Comparison of ENCODE assay signal across 8 mouse cellular contexts in genomic region chr2:120970045-120970539, GRCm38 (mm10). TPM values are rescaled to one million over a fixed set of nuclear protein-coding genes. Genes with fewer than 3 reads are reported as not detected.
A peak's percentile ranks its signal among the peaks of the same experiment; 100 is the strongest.
DNase-seq lines count a peak whose midpoint lies in the region; ATAC-seq lines count a peak whose summit lies in the region.

No protein-coding gene starts in this region.

- peak overlapping the region; percentile 89 for H3K9ac ChIP-seq in forebrain, embryonic 14.5 days (ENCODE audit: low read length)
- peak overlapping the region; percentile 79 for H3K9ac ChIP-seq in limb, embryonic 12.5 days (replicated peaks)
- peak overlapping the region; percentile 87 for H3K9ac ChIP-seq in neural tube, embryonic 13.5 days

- peaks cover 5% of the 10 kb centered on the region for H3K36me3 ChIP-seq in forebrain, embryonic 14.5 days (ENCODE audit: control insufficient read depth, insufficient read depth, low read length)
- peaks cover 5% of the 10 kb centered on the region; the same call in 1 of the 2 replicates for H3K36me3 ChIP-seq in limb, embryonic 12.5 days
- H3K36me3 ChIP-seq in neural tube, embryonic 13.5 days, result 0 out of 2 replicates have a peak, but pooled peaks cover 8% of the 10 kb centered on the region

- peaks cover 9% of the 10 kb centered on the region for H3K4me1 ChIP-seq in forebrain, embryonic 14.5 days (ENCODE audit: control insufficient read depth, insufficient read depth, low read length)
- H3K4me1 ChIP-seq in limb, embryonic 12.5 days (replicated peaks), result peaks cover 13% of the 10 kb centered on the region
- H3K4me1 ChIP-seq in neural tube, embryonic 13.5 days (replicated peaks), result peaks cover 33% of the 10 kb centered on the region

- peak overlapping the region; percentile 81 for H3K4me2 ChIP-seq in forebrain, embryonic 14.5 days (ENCODE audit: low read length)
- H3K4me2 ChIP-seq in limb, embryonic 12.5 days, result peak overlapping the region; percentile 65
- H3K4me2 ChIP-seq in neural tube, embryonic 13.5 days, result peak overlapping the region; percentile 88

- no peaks in the 10 kb centered on the region for H3K9me3 ChIP-seq in forebrain, embryonic 14.5 days (replicated peaks; ENCODE audit: control insufficient read depth, low read length)
- H3K9me3 ChIP-seq in limb, embryonic 12.5 days, result no peaks in the 10 kb centered on the region
- no peaks in the 10 kb centered on the region for H3K9me3 ChIP-seq in neural tube, embryonic 13.5 days

- WGBS in forebrain, embryonic 14.5 days, result under 1% methylated on average over 23 of the region's 23 CpGs
- WGBS in limb, embryonic 12.5 days, result under 1% methylated on average over 23 of the region's 23 CpGs
- under 1% methylated on average over 23 of the region's 23 CpGs for WGBS in neural tube, embryonic 13.5 days

- no peaks in the 10 kb centered on the region for H3K27me3 ChIP-seq in forebrain, embryonic 14.5 days (replicated peaks; ENCODE audit: control insufficient read depth, insufficient read depth, low read length)
- H3K27me3 ChIP-seq in limb, embryonic 12.5 days, result peaks cover 8% of the 10 kb centered on the region; the same call in 1 of the 2 replicates
- no peaks in the 10 kb centered on the region for H3K27me3 ChIP-seq in neural tube, embryonic 13.5 days

- ATAC-seq in forebrain, embryonic 14.5 days, result peak; percentile 83
- 0 out of 2 replicates have a peak, but pooled peaks have one; percentile 58 for ATAC-seq in limb, embryonic 12.5 days (ENCODE audit: insufficient number of reproducible peaks, insufficient read depth, low FRiP score, low TSS enrichment, low read depth)
- peak; percentile 80 for ATAC-seq in neural tube, embryonic 13.5 days (ENCODE audit: low read depth)
- no peak for ATAC-seq in granulocyte monocyte progenitor cell, adult 5-6 weeks (replicated peaks; ENCODE audit: poor library complexity, severe bottlenecking)

- DNase-seq in cerebellum, adult 18-20 months, result peak; percentile 27 to 51
- no peak for DNase-seq in cerebellum, adult 11 months
- peak; percentile 39 to 55 for DNase-seq in spleen, postnatal 10 days (ENCODE audit: low spot score in 2 of 2)
- DNase-seq in spleen, adult 12 weeks (ENCODE audit: low spot score), result no peak
- no peak for DNase-seq in forebrain, embryonic 14.5 days (ENCODE audit: low spot score)

- H3K27ac ChIP-seq in forebrain, embryonic 14.5 days (ENCODE audit: low read depth, low read length), result peak overlapping the region; percentile 83
- peak overlapping the region; percentile 82 for H3K27ac ChIP-seq in limb, embryonic 12.5 days
- peak overlapping the region; percentile 91 for H3K27ac ChIP-seq in neural tube, embryonic 13.5 days (replicated peaks)

- H3K4me3 ChIP-seq in forebrain, embryonic 14.5 days (ENCODE audit: low read depth, low read length), result peak overlapping the region; percentile 71
- H3K4me3 ChIP-seq in limb, embryonic 12.5 days (replicated peaks), result peak overlapping the region; percentile 68
- peak overlapping the region; percentile 87 for H3K4me3 ChIP-seq in neural tube, embryonic 13.5 days

RNA-seq across cellular contexts. Expression of gene Ubr1, which starts 0.4 kb away (rescaled TPM):
- 23.8 and 32.8 TPM in 2 replicates for polyA plus RNA-seq in forebrain, embryonic 14.5 days (2014; fragmentation: Nextera tagmentation; extraction: Ambion mirVana)
- 29.5 and 32.4 TPM in 2 replicates for polyA plus RNA-seq in limb, embryonic 12.5 days (2016; fragmentation: Nextera tagmentation; extraction: Ambion mirVana)
- polyA plus RNA-seq in neural tube, embryonic 13.5 days (2015; fragmentation: Nextera tagmentation; extraction: Ambion mirVana), result 32.6 and 33.6 TPM in 2 replicates
- total RNA-seq in granulocyte monocyte progenitor cell, adult 5-6 weeks (2014; fragmentation: Nextera tagmentation), result 26.0 and 29.1 TPM in 2 replicates
- 26.0 and 33.2 TPM in 2 replicates for total RNA-seq in granulocyte monocyte progenitor cell, adult 5-6 weeks (2017)

RNA-seq across cellular contexts. Expression of gene Tmem62, which starts 6.7 kb away (rescaled TPM):
- 7.9 and 9.1 TPM in 2 replicates for polyA plus RNA-seq in forebrain, embryonic 14.5 days (2014; fragmentation: Nextera tagmentation; extraction: Ambion mirVana)
- polyA plus RNA-seq in limb, embryonic 12.5 days (2016; fragmentation: Nextera tagmentation; extraction: Ambion mirVana), result 1.1 and 1.9 TPM in 2 replicates
- 13.0 and 14.0 TPM in 2 replicates for polyA plus RNA-seq in neural tube, embryonic 13.5 days (2015; fragmentation: Nextera tagmentation; extraction: Ambion mirVana)
- total RNA-seq in granulocyte monocyte progenitor cell, adult 5-6 weeks (2014; fragmentation: Nextera tagmentation), result 5.1 and 6.5 TPM in 2 replicates
- total RNA-seq in granulocyte monocyte progenitor cell, adult 5-6 weeks (2017), result 11.0 and 18.7 TPM in 2 replicates

RNA-seq across cellular contexts. Expression of gene Ccndbp1, which starts 38.1 kb away (rescaled TPM):
- polyA plus RNA-seq in forebrain, embryonic 14.5 days (2014; fragmentation: Nextera tagmentation; extraction: Ambion mirVana), result 79.4 and 82.4 TPM in 2 replicates
- polyA plus RNA-seq in limb, embryonic 12.5 days (2016; fragmentation: Nextera tagmentation; extraction: Ambion mirVana), result 40.3 and 40.9 TPM in 2 replicates
- 76.9 and 83.6 TPM in 2 replicates for polyA plus RNA-seq in neural tube, embryonic 13.5 days (2015; fragmentation: Nextera tagmentation; extraction: Ambion mirVana)
- total RNA-seq in granulocyte monocyte progenitor cell, adult 5-6 weeks (2014; fragmentation: Nextera tagmentation), result 27.0 and 35.7 TPM in 2 replicates
- total RNA-seq in granulocyte monocyte progenitor cell, adult 5-6 weeks (2017), result 30.5 and 40.2 TPM in 2 replicates

Comparison
In these comparisons a context has a peak if more than half of its experiments do, and no peak if none do; other contexts are left out.
1. DNase-seq: peak in cerebellum, adult 18-20 months (2 of 2) and spleen, postnatal 10 days (2 of 2); none in cerebellum, adult 11 months (single experiment), spleen, adult 12 weeks (single experiment) and forebrain, embryonic 14.5 days (single experiment).
2. Peak in every context shown above with its lines, with median percentiles within 50 percentile points of each other: H3K27ac ChIP-seq, H3K4me2 ChIP-seq, H3K4me3 ChIP-seq and H3K9ac ChIP-seq.